Mouse (Mus musculus) midbrain, embryonic 13.5 days (tissue): Measurements from ENCODE around the gene Tmem189. TPM values are rescaled to one million over a fixed set of nuclear protein-coding genes. Genes with fewer than 3 reads are reported as not detected.

ENCODE experiments used
- ATAC-seq: fragments of 200-750 bp; cut with Nextera tagmentation; 2 replicates; pipeline ENCODE4 v1.8.0; 2017; ENCODE audit warnings: mild to moderate bottlenecking, moderate TSS enrichment, moderate library complexity
- H3K27ac ChIP-seq: fragments of 300-500 bp; sonication (generic); 2 replicates; pipeline ENCODE4 v1.5.1; 2015; ENCODE audit warnings: inconsistent platforms, mild to moderate bottlenecking, moderate library complexity
- H3K27me3 ChIP-seq: fragments of 300-500 bp; sonication (generic); 2 replicates; pipeline ENCODE4 v1.6.1; 2015; ENCODE audit warnings: mild to moderate bottlenecking, inconsistent platforms
- H3K36me3 ChIP-seq: fragments of 300-500 bp; sonication (generic); 2 replicates; pipeline ENCODE4 v1.6.1; 2015; ENCODE audit warnings: mild to moderate bottlenecking, inconsistent platforms
- H3K4me1 ChIP-seq: fragments of 300-500 bp; sonication (generic); replicated peaks from 2 replicates; pipeline ENCODE4 v1.6.1; 2015; ENCODE audit warnings: inconsistent platforms
- H3K4me2 ChIP-seq: fragments of 300-500 bp; sonication (generic); replicated peaks from 2 replicates; pipeline ENCODE4 v1.6.1; 2015; ENCODE audit warnings: moderate library complexity, mild to moderate bottlenecking, inconsistent platforms
- H3K4me3 ChIP-seq: fragments of 300-500 bp; sonication (generic); replicated peaks from 2 replicates; pipeline ENCODE4 v1.5.1; 2015; ENCODE audit warnings: mild to moderate bottlenecking, inconsistent platforms
- H3K9ac ChIP-seq: fragments of 300-500 bp; sonication (generic); replicated peaks from 2 replicates; pipeline ENCODE4 v1.6.1; 2015; ENCODE audit warnings: mild to moderate bottlenecking, inconsistent platforms
- H3K9me3 ChIP-seq: fragments of 300-500 bp; sonication (generic); 2 replicates; pipeline ENCODE4 v1.6.1; 2016; ENCODE audit warnings: mild to moderate bottlenecking, inconsistent platforms
- WGBS: fragments of 180-500 bp; shearing (Covaris S2); methylation state at CpG from one replicate; pipeline ENCODE4 v1.1.7; 2015; 5-methylcytosine and 5-hydroxymethylcytosine counted together
- polyA plus RNA-seq: library from polyadenylated mRNA; unstranded; fragments of >200 nt; fragmentation: Nextera tagmentation; extraction: Ambion mirVana; gene quantifications from 2 replicates; pipeline ENCODE4 v1.2.1, GENCODE M21; 2015

Tmem189 gene
- polyA plus RNA-seq, 1 experiment from 2014 or later, result 28.0 TPM

GRCm38 (mm10) chr2:167696143-167696542, 6.5 kb upstream of the Tmem189 start:
- H3K4me1 ChIP-seq, result no peaks in the 10 kb centered on the region
- WGBS, result 88% methylated on average over 7 of the region's 7 CpGs
- H3K9me3 ChIP-seq, result no peaks in the 10 kb centered on the region
- ATAC-seq, result no peak
- H3K36me3 ChIP-seq, result no peaks in the 10 kb centered on the region
- H3K9ac ChIP-seq, result no peak overlapping the region
- no peak overlapping the region for H3K4me3 ChIP-seq
- peaks cover 18% of the 10 kb centered on the region for H3K27me3 ChIP-seq
- H3K4me2 ChIP-seq, result no peak overlapping the region
- no peak overlapping the region for H3K27ac ChIP-seq

- Histone ChIP-seq H3K4me1 (no peaks in the 10 kb centered on the region), H3K27me3 (peaks cover 25% of the 10 kb centered on the region), H3K4me2 (no peak overlapping the region), H3K9ac (no peak overlapping the region), H3K36me3 (no peaks in the 10 kb centered on the region), H3K4me3 (no peak overlapping the region), H3K9me3 (no peaks in the 10 kb centered on the region), H3K27ac (no peak overlapping the region)
- 72% methylated on average over 14 of the region's 14 CpGs for WGBS
- no peak for ATAC-seq
Observed at GRCm38 (mm10) chr2:167695491-167695890, 5.9 kb upstream of the Tmem189 start.

- Histone ChIP-seq H3K4me2 (no peak overlapping the region), H3K9ac (no peak overlapping the region), H3K9me3 (no peaks in the 10 kb centered on the region), H3K4me3 (no peak overlapping the region), H3K27me3 (peaks cover 29% of the 10 kb centered on the region), H3K36me3 (no peaks in the 10 kb centered on the region), H3K27ac (no peak overlapping the region), H3K4me1 (peaks cover under 1% of the 10 kb centered on the region)
- 93% methylated on average over 7 of the region's 7 CpGs for WGBS
- no peak for ATAC-seq
Observed at GRCm38 (mm10) chr2:167694963-167695362, 5.3 kb upstream of the Tmem189 start.

DNA sequence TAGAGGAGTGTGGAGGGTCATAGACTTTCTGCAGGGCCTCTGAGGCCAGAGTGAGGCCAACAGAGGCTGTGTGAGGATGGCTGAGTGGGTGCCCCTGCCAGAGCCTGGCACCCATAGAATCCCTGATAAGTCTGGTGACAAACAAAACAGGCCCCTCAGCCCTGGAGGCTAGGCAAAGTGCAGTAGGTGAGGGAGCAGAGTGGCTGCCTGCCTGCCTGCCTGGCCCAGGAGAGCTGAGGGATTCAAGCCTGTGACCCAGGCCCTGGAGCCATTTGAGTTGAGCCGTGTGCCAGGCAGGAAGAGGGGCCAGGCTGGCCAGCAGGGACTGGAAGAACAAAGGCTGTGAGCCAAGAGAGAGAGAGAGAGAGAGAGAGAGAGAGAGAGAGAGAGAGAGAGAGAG, 4.6 kb upstream of the Tmem189 start:
- H3K4me3 ChIP-seq, result no peak overlapping the region
- H3K9ac ChIP-seq, result no peak overlapping the region
- peaks cover 8% of the 10 kb centered on the region for H3K4me1 ChIP-seq
- ATAC-seq, result no peak
- no peaks in the 10 kb centered on the region for H3K9me3 ChIP-seq
- no peak overlapping the region for H3K27ac ChIP-seq
- no peak overlapping the region for H3K4me2 ChIP-seq
- WGBS, result 65% methylated on average over 1 of the region's 1 CpGs
- H3K36me3 ChIP-seq, result no peaks in the 10 kb centered on the region
- H3K27me3 ChIP-seq, result peaks cover 36% of the 10 kb centered on the region

GRCm38 (mm10) chr2:167693540-167693939, 3.9 kb upstream of the Tmem189 start:
- Histone ChIP-seq H3K4me3 (no peak overlapping the region), H3K4me2 (no peak overlapping the region), H3K9me3 (no peaks in the 10 kb centered on the region), H3K4me1 (peaks cover 11% of the 10 kb centered on the region), H3K36me3 (no peaks in the 10 kb centered on the region), H3K27ac (no peak overlapping the region), H3K9ac (no peak overlapping the region), H3K27me3 (peaks cover 43% of the 10 kb centered on the region)
- no peak for ATAC-seq
- 93% methylated on average over 2 of the region's 2 CpGs for WGBS

DNA sequence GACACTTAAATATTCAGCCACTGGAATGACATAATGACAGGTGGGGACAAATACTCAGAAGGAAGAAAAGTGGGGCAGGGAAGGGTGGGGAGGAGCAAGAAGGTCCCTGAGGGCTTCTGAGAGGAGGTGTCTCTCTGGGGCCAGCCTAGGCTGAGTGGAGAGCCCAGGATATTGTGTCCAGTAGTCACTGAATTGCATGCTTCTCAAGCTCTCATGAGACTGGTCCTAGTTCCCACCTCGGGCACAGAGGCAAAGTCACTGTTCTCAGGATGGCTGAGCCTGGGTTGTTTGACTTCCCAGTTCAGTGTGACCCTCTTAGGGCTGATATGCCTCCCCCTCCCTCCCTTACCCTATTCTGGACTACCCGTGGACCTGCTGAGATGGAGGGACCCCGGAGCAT, 3.2 kb upstream of the Tmem189 start:
- Histone ChIP-seq H3K9me3 (no peaks in the 10 kb centered on the region), H3K4me3 (no peak overlapping the region), H3K27ac (no peak overlapping the region), H3K4me2 (no peak overlapping the region), H3K9ac (no peak overlapping the region), H3K27me3 (peaks cover 50% of the 10 kb centered on the region), H3K36me3 (no peaks in the 10 kb centered on the region), H3K4me1 (peaks cover 11% of the 10 kb centered on the region)
- 68% methylated on average over 3 of the region's 3 CpGs for WGBS
- ATAC-seq, result no peak

DNA sequence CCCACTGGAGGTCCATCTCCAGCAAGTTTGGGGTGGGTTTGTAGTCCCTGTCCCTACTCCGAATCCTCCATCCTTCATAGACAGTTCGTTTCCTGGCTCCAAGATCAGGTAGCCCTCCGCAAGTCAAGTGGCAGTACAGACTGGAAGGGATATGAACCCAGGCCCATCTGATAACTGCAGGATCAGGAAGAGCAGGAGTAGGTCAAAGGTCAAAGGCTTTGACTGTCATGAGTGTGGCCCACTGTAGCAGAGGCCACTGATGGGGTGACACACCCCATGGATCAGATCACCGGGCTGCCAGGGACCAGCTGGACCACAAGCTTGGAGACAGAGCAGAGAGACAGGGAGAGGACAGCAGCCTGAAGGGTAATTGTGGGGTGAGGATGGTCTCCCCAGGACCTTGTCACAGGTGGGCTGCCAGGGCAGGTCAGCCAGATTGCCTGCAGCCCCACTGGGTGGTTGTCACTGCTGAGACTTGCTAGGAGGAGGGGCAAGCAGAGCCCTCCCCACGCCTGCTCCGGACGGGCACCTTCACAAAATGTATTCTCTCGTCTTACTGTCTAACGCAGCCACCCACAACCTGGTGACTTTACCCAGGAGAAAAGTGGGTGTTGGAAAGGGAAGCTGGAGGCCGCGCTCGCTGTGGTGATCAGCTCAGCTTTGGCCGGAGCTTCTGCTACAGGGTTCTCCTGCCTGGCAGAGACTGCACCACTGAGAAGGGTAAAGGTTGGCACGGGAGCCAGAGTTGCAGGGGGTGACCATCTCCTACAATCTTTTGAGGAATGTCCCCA, 2.4 kb upstream of the Tmem189 start:
- peaks cover 58% of the 10 kb centered on the region for H3K27me3 ChIP-seq
- no peak overlapping the region for H3K27ac ChIP-seq
- H3K9me3 ChIP-seq, result no peaks in the 10 kb centered on the region
- peaks cover 11% of the 10 kb centered on the region for H3K4me1 ChIP-seq
- no peaks in the 10 kb centered on the region for H3K36me3 ChIP-seq
- H3K4me3 ChIP-seq, result no peak overlapping the region
- no peak for ATAC-seq
- 93% methylated on average over 14 of the region's 14 CpGs for WGBS
- no peak overlapping the region for H3K4me2 ChIP-seq
- H3K9ac ChIP-seq, result no peak overlapping the region

- H3K4me1 ChIP-seq, result peaks cover 11% of the 10 kb centered on the region
- WGBS, result 88% methylated on average over 6 of the region's 6 CpGs
- peaks cover 65% of the 10 kb centered on the region for H3K27me3 ChIP-seq
- no peak overlapping the region for H3K27ac ChIP-seq
- no peaks in the 10 kb centered on the region for H3K9me3 ChIP-seq
- H3K4me3 ChIP-seq, result no peak overlapping the region
- ATAC-seq, result no peak
- no peaks in the 10 kb centered on the region for H3K36me3 ChIP-seq
- no peak overlapping the region for H3K4me2 ChIP-seq
- no peak overlapping the region for H3K9ac ChIP-seq
Observed at GRCm38 (mm10) chr2:167691410-167691809, 1.8 kb upstream of the Tmem189 start.

DNA sequence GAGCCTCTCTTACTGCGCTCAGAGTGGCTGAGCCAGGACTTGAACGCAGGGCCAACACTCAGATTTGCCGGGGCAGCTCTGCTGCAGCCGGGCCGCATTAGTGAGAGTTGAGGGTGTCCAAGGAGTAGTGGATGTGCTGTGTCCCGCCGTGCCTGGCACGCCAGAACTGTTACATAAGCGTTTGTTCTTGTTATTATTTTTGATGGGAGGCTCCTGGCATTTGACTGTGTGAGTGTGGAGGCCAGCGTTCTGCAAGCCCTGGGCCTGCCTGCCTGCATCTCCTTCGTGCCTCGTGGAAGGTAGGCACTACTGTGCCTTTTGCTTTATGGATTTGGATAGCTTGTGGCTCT, 1.3 kb upstream of the Tmem189 start:
- Histone ChIP-seq H3K27me3 (peaks cover 68% of the 10 kb centered on the region), H3K36me3 (no peaks in the 10 kb centered on the region), H3K4me2 (no peak overlapping the region)

DNA sequence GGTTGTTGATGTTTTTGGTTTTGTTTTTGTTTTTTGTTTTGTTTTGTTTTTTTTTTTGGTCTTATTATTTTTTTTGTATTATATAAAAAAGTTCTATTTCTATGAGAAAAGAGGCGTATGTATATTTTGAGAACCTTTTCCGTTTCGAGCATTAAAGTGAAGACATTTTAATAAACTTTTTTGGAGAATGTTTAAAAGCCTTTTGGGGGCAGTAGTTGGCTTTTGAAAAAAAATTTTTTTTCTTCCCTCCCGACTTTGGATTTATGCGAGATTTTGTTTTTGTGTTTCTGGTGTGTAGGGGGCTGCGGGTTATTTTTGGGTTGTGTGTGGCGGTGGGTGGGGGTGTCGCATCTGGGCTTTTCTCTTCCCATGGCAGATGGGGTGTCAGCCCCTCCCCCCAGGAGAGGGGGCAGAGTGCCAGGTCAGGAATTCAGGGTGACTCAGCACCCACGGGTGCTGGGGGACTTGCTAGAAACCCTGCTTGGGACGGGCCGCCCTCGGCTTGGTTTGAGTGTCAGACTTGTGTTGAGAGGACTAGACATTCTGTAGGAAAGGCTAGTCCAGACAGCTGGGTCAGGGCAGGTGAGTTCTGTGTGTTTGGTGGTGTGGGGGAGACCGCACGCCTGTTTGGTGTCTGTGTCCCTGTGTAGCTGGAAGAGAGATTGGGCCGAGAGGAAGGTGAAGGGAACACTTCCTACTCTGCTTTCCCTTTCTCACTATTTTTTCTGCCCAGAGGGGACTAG, 768 bp upstream of the Tmem189 start:
- no peaks in the 10 kb centered on the region for H3K9me3 ChIP-seq
- no peak for ATAC-seq
- WGBS, result 65% methylated on average over 15 of the region's 15 CpGs
- H3K4me2 ChIP-seq, result peak overlapping the region; percentile 84
- peak overlapping the region; percentile 51 for H3K4me3 ChIP-seq
- H3K4me1 ChIP-seq, result peaks cover 11% of the 10 kb centered on the region
- H3K36me3 ChIP-seq, result no peaks in the 10 kb centered on the region
- no peak overlapping the region for H3K27ac ChIP-seq
- H3K9ac ChIP-seq, result no peak overlapping the region
- peaks cover 73% of the 10 kb centered on the region for H3K27me3 ChIP-seq

More for the DNA sequence above, 1.3 kb upstream of the Tmem189 start:
- no peak overlapping the region for H3K27ac ChIP-seq
- H3K4me3 ChIP-seq, result no peak overlapping the region
- no peaks in the 10 kb centered on the region for H3K9me3 ChIP-seq
- H3K4me1 ChIP-seq, result peaks cover 11% of the 10 kb centered on the region
- no peak overlapping the region for H3K9ac ChIP-seq
- WGBS, result 87% methylated on average over 12 of the region's 12 CpGs
- ATAC-seq, result no peak

GRCm38 (mm10) chr2:167688498-167689451, 847 bp downstream of the Tmem189 start, which contains the start of gene Cebpb:
TSS of gene Cebpb (plus strand) at chr2:167688915.
- Histone ChIP-seq H3K27ac (no peak within 1 kb of the TSS), H3K4me3 (peak within 1 kb of the TSS; percentile 51), H3K9me3 (no peaks in the 10 kb centered on the region), H3K9ac (peak within 1 kb of the TSS; percentile 61), H3K4me1 (peaks cover 11% of the 10 kb centered on the region), H3K27me3 (peaks cover 73% of the 10 kb centered on the region), H3K36me3 (no peaks in the 10 kb centered on the region), H3K4me2 (peak within 1 kb of the TSS; percentile 84)
- peak; percentile 46 for ATAC-seq
- WGBS, result 1% methylated on average over 100 of the region's 147 CpGs

DNA sequence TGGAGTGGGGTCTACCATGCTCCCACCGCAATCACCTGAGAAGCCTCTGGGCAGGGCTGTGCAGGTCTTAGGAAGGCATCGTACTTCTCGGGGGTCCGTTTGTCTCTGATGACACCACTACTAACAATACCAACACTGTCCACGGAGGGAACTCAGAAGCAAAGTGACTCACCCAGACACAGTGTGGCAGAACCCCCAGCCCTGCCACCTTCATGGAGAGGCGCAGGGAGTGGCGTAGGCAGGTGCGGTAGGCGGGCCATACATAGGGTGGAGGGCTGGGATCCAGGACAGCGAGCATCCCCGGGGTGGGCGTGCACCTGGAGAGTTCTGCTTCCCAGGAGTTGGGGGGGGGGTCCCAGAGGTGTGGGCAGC, 1.5 kb downstream of the Tmem189 start:
- ATAC-seq, result peak; percentile 77
- Histone ChIP-seq H3K9me3 (no peaks in the 10 kb centered on the region), H3K9ac (no peak overlapping the region), H3K4me1 (peaks cover 11% of the 10 kb centered on the region), H3K4me2 (peak overlapping the region; percentile 84), H3K27me3 (peaks cover 73% of the 10 kb centered on the region), H3K4me3 (peak overlapping the region; percentile 51), H3K27ac (no peak overlapping the region), H3K36me3 (no peaks in the 10 kb centered on the region)
- 25% methylated on average over 12 of the region's 12 CpGs for WGBS
